Mouse (Mus musculus) right cerebral cortex, postnatal 36 days (tissue): ENCODE results near the gene Tfrc.
"Not testable (repeated sequence)": the region's sequence is repeated elsewhere in the genome, so short reads cannot be mapped to it uniquely, and the experiment has no call there.

Experiments
- DNase-seq, 2 experiments: peaks; one replicate each; pipeline ENCODE4 v3.0.0; 2022; ENCODE audit warnings: low spot score in 2 of 2, mixed read lengths in 1 of 2

The Tfrc gene

DNA sequence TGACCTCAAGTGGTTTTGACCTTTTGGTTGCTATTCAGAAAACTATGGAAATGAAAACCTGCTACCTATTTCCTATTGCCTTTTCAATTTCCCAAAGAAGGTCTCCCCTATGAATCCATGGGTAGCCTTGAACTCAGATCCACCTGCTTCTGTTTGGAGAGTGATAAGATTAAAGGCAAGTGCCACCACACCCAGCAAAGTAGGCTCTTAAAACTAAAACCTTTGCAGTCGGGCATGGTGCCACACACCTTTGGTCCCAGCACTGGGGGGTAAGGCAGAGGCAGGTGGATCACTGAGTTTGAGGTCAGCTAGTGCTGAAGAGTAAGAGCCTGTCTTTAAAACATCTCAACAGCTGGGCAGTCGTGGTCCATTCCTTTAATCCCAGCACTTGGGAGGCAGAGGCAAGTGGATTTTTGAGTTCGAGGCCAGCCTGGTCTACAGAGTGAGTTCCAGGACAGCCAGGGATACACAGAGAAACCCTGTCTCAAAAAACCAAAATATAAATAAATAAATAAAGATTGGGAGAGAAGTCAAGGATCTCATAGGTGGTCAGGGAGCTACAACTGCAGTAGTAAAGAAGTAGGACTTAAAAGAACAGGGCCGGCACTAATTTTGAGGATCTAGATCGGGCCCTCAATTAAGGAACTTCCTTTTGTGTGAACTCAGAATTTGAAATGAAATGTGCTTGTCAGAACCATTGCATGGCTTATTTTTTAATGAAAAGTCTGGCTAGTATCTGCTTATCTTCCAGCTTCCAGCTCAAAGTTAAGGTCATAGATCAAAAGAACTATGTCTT is 1.9 kb downstream of the Tfrc start:
- DNase-seq: no peak

DNA sequence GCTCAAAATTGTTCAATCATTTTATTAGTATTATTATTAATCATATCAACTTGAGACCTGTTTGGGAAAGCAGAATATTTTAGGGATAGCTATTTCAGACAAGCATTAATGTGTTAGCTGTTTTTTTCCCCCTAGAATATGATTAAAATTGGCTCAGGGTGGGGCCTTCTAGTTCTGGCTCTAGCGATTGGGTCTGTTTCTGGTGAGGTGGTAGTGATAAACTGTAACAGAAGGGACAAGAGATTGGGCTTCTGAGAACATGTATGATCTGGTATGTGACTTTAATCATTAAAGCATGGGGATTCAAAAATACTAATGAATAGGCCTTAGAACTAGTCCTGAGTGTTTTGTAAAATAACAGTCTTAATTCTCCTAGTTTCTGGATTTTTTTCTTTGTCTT is 3.3 kb downstream of the Tfrc start:
- no peak for DNase-seq

DNA sequence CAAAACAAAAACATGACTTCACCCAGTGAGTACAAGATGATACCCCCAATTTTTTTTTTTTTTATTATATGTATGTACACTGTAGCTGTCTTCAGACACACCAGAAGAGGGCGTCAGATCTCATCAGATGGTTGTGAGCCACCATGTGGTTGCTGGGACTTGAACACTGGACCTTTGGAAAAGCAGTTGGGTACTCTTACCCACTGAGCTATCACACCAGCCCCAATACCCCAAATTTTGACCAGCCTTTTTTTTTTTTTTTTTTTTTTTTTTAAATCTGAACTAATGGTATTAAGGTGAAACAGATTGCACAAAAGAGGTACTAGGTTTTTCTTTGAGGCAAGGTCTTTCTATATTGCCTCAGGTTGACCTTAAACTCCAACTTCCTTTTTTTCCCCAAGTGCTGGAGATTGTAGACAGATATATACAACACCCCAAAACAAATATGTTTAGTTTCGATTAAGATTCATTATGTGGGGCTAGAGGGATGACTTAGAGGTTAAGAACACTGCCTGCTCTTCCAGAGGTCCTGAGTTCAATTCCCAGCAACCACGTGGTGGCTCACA is 4.6 kb downstream of the Tfrc start:
- DNase-seq: no peak

DNA sequence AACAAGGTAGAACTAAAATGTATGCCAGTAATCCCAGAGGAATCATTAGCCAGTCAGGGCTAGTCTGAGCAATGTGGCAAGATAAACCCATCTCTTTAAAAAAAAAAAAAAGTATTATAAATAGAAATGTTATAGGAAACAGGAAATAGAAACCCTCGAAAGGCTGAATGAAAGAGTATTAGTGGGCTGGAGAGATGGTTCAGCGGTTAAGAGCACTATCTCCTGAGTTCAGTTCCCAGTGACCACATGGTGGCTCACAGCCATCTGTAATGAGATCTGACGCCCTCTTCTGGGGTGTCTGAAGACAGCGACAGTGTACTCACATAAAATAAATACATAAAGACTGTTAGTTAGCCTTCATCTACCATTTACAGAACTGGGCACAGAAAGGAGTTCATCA is 5.3 kb downstream of the Tfrc start:
- DNase-seq: no peak

DNA sequence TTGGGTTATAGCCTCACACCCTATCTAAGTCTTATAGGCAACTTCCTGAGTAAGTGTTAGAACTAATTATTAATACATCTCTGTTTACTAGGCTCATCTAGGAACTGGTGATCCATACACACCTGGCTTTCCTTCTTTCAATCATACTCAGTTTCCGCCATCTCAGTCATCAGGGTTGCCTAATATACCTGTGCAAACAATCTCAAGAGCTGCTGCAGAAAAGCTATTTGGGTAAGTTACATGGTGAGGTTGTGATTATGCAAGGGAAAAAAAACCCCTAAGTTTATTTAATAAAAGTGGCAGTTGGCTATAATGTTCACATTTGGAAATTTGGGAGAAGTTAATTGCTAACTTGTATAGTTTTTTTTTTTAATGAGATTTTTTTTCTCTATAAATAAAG is 10.2 kb downstream of the Tfrc start:
- DNase-seq: no peak

DNA sequence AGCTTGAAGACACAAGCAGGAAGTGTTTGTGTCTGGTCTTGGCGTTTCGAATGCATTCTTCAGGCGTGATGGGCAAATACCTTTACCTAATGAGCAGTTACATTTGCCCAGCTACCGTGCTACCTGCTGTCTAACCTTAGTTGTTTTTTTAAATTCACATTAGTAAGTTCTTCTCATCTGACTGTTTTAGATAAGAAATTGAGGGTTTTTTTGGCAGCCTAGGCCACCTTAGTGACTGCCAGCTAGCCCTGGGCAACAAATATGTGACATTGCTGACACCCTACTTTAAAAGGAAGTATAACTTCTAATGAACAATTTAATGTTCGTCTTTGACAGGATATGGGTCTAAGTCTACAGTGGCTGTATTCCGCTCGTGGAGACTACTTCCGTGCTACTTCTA is 19.4 kb downstream of the Tfrc start:
- DNase-seq: no peak

DNA sequence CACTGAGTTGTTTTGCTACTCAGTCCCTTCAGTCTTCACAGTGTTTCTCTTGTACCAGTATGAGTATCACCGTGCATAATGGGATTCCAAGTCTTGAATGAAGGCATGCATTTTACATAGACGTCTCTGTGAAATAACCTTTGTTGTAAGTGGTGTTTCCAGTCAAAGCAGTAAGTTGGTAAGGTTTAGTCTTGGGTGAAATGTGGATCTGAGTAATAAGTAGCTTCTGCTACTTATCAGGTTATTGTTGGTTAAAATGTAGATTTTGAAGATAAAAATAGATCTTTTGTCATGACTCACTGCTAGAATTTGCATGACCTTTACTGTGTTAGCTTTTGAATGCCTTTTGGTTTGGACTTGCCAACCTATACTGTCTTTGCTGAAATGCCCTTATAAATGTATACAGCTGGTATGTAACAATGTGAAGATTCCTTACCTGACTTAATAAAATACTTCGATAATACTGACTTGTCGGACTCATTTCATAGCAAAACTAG is 23.7 kb downstream of the Tfrc start:
- DNase-seq: no peak

DNA sequence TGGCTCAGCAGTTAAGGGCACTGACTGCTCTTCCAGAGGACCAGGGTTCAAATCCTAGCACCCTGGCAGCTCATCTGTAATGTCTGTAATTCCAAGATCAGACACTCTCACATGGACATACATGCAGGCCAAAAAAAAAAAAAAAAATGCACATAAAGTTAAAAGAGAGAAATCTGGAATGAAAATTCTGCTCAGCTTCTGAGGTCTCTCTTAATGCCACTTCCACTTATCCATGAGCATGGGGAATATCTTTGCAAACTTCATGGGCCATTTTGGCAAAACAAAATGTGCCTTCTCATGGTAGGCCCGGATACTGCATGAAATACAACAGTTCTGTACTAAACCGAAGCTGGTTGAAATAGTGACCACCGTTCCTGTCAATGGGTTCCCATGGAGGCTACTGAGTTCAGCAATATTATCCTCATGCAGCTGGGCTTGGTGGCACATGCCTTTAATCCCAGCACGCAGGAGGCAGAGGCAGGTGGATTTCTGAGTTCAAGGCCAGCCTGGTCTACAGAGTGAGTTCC is 24.8 kb downstream of the Tfrc start:
- no peak for DNase-seq

DNA sequence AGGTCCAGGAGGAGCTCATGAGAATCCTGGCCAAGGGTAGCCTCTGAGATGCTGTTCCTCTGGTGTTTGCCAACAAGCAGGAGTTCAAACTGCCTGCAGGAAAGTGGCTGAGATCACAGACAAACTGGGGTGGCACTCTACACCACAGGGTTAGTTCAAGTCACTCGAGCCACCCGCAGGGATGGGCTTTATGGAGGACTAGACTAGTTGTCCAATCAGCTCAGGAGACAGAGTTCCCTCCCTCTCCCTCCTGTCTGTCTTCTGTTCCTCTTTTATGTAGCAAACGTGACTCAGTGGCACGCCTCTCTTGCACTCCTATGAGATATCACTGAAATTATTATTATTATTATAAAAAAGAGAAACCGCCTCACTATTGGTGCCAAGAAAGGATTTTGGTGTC is 25.5 kb downstream of the Tfrc start:
- DNase-seq: no peak

DNA sequence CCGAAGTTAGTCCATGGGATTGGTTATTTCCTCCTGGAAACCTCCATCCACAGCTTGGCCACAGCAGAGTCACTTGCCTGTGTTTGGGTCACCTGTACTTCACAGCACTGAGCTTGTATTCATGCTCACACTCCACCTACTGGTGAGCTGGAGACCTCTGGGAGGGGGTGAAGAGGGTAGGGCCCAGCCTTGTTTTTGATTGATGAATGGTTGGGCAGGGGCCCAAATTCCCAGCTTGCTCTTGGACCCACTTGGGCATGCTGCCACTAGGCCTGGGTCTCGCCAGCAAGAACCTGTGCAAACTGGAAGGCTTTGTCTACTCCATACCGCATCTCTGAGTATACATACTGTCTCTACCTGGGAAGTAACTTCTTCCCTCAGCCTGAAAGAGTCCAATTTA is 26.6 kb downstream of the Tfrc start:
- DNase-seq: no peak

DNA sequence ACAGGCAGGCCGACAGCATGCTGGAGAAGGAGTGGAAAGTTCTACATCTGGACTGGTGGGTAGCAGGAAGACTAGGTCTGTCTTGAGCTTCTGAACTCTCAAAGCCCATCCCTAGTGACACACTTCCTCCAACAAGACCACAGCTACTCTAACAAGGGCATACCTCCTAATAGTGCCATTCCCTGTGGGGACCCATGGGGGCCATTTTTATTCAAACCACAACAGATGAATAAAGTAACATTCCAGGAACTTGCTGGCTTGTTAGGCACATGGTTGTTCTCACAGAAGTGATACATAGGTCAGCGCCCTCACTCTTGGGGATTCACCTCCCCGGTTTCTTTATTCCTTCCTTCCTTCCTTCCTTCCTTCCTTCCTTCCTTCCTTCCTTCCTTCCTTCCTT is 27.6 kb downstream of the Tfrc start:
- DNase-seq: no peak

DNA sequence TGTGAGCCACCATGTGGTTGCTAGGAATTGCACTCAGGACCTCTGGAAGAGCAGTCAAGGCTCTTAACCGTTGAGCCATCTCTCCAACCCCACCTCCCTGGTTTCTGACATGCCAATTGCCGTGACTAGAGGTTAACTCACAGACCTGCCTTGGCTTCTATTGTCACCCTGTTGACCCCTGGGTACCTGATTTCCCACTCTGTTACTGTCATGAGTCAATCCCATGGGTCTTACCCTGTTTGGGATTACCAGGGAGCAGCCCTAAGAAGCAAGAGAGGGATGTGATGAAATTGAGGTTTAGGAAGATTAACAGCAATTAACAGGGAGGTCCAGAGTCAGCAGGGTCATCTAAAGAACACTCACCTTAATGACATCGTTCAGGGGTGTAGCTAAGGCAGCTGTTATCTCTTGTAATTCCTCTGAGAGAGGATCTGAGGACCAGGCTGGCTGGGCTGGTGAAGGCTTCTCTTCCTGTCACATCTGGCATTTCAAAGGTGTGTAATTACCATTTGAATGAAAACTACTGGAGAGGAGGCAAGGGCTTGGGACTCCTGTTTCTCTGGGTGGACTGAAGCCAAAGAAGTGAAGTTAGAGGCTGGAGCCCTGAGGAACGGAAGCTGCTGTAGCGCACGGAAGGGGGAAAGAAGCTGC is 28.3 kb downstream of the Tfrc start:
- no peak for DNase-seq

DNA sequence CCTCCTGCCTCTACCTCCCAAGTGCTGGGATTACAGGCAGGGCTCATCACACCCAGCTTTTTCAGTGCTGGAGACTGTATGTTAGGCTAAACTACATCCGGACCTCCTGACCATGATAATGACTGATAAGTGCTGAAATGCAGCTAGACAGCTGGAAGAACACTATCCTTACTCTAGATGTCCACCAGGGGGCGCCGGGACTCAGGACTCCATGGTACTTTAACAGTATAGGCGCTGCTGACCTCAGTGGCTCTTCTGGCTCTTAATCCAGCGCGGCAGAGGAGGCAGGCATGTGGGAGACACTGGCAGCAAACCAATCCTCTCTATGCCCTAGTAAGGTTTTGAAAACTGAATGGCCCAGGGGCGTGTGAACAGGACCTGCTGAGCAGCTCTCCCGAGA is 29.8 kb downstream of the Tfrc start:
- DNase-seq: peak; percentile 59 to 68

DNA sequence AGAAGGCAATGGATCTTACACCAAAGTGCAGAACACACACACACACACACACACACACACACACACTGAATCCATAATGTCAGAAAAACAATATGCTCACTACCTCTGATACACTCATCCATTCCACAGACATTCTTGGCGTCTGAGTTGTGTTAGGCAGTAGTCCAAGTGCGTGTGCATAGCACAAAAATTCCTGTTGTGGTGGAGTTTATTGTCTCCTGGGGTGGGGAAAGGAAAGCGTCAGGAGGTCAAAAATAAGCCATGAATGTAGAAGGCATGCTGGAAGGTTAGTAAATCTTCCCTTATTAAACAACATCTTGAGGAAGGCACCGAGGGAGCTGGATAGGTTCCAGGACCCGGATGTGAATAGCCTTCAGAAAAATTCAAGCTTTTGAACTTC is 31.4 kb downstream of the Tfrc start:
- no peak for DNase-seq

DNA sequence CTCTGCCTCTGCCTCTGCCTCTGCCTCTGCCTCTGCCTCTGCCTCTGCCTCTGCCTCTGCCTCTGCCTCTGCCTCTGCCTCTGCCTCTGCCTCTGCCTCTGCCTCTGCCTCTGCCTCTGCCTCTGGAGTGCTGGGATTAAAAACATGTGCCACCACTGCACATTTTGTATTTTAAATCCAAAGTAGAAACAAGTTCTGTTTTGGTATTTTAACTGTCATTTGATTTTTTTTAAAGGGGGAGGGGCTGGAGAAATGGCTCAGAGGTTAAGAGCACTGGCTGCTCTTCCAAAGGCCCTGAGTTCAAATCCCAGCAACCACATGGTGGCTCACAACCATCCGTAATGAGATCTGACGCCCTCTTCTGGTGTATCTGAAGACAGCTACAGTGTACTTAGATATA is 32.0 kb downstream of the Tfrc start:
- DNase-seq: not testable (repeated sequence)

DNA sequence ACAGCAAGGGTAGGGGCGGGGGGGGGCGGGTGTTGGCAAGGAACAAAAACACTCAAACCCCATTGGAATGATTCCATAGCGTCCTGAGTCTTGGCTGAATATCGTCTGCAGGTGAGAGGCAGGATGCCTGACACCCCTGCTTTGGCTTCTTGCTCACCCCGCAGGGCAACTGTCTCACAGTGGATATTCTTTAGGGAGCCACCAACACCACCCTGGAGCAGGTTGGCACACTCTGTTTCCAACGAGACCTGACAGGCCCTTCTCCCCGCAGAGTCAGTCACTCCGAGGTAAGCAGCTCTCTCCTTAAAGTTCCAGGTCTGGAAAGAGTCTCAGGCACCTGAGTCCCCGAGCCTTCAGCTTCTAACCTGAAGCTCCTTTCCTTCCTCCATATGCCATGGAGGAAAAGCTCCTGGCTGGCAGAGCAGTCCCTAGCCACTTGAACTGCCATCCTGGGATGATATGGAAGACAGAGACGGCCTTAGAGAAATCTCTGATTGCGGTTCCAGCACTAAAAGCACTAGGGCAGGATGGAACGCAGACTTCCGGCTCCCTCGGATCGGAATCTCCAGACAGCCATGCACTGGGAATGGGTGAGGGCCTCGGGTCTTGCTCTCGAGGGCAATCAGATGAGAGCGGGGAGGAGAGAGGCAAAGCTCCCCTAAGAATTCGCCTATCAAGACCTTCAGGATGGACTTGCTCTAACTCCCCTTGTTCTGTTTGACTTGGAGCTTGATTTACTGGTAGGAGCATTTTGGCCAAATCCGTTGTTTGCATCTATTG is 32.9 kb downstream of the Tfrc start:
- DNase-seq: no peak

DNA sequence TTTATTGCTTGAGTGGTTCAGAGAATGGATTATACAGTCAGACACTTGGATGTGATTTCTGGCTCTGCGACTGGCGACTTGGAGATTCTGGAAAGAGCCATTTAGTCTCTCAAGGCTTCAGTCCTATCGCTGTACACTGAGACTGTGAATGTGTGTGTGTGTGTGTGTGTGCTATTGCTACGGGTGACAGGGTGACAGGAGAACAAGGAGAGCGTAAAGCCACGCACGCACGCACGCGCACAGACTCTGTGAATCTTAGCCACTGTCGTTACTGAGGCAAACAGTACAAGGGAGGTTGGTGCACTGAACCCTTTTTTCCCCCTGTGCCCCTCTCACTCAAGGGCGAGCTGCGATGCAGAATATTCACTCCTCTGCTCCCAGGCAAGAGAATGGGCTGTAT is 33.6 kb downstream of the Tfrc start:
- no peak for DNase-seq

DNA sequence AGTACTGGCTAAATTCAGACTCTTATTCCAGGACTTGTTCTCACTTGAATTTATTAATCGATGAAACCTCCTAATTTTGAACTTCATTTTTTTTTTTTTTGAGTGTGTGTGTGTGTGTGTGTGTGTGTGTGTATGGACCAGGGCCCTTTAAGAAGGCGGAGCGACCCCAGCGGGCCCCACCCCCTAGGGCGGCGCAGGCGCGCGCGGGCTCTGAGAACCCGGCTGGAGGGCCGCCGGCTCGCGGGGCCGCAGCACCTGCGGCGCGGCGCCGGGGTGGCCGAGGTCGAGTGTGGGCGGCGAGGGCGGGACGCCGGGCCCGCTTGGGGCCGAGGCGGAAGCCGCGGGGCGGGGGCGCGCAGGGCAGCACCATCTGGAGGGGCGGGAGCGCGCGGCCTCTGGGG is 34.9 kb downstream of the Tfrc start, which contains the start of gene Tnk2:
TSS of gene Tnk2 (plus strand) at position 214 of the 401 bp plus-strand sequence.
- peak; percentile 82 for DNase-seq

DNA sequence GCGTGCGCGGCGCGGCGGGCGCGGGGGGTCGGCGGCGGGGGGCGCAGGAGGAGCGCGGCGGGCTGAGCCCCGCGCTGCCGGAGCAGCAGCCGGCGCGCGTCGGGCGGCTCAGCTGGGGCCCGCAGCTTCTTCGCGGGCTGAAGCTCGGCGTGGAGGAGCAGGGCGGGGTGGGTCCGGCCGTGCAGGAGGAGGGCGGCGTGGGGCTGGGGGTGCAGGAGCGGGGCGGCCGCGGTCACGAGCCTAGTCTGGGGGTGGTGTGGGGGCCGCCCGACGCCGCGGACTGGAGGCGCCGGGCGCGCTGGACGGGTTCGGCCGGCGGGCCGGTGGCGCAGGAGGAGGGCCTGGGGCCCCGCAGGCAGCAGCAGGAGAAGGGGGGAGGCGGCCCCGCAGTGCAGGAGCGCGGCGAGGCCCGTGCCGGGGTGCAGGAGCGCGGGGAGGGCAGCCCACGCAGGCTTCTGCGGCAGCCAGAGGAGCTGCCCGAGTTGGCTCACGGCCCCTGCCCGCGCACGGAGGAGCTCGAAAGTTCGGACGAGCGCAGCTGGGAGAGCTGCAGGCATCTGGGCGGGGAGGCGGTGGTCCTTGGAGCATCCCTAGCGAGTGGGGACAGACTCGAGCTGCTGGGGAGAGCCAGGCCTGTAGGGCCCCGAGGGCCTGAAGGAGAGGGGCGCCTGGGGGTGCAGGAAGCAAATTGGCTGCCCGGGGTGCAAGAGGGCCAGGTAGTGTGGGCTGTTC is 35.5 kb downstream of the Tfrc start:
- peak in 1 of 2 experiments; percentile 69 for DNase-seq

DNA sequence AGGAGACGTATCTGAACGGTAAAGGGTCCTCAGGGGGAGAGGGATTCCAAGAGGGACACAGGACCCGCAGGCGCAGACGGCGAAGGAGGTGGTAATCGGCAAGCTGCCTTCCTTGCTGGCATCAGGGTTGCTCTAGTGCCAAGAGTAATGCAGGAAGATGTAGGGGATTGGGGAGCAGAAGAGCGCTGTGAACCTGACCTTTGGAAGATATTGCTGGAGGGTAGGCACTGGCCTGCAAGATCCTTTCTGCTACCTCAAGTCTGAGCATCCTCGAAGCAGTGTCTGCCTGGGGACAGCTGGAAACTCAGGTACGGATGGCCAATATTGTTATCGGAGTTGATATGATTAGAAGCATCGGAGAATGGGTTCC is 36.1 kb downstream of the Tfrc start:
- DNase-seq: no peak

DNA sequence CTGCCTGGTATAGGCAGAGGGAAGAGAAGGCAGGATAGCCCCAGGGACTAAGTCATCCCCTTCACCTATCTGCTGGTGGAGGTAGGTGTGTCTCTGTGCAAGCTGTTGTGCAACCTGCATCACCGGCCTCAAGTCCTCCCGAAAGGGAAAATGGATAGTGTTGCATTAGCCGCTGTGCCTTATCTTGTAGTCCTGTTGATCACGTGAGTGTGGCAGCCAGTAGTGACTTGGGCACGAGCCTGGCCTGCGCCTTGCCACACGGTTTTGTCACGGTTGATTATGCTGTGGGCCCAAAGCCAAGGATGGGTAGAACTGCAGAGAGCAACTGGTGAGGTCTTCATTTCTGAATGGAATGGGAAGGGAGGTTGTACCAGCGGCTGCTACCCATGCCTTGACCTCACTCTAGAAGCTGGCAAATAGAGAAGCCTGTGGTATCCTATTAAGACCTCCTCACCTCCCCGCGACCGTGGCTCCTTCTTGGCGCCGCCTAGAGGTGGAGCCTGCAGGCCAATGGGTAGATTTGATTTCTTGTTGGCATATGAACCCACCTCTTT is 36.7 kb downstream of the Tfrc start:
- peak in 1 of 2 experiments; percentile 40 for DNase-seq
